Mouse (Mus musculus) midbrain, embryonic 15.5 days (tissue): ENCODE data around the gene Cfap44. TPM values are rescaled to one million over a fixed set of nuclear protein-coding genes. Genes with fewer than 3 reads are reported as not detected.
"Not testable (repeated sequence)": the region's sequence is repeated elsewhere in the genome, so short reads cannot be mapped to it uniquely, and the experiment has no call there.

Source experiments
- ATAC-seq: fragments of 200-750 bp; cut with Nextera tagmentation; replicated peaks from 2 replicates; pipeline ENCODE4 v1.8.0; 2017; ENCODE audit warnings: moderate TSS enrichment
- H3K27ac ChIP-seq: fragments of 300-500 bp; sonication (generic); 2 replicates; pipeline ENCODE4 v1.5.1; 2015; ENCODE audit warnings: mild to moderate bottlenecking, inconsistent platforms
- H3K27me3 ChIP-seq: fragments of 300-500 bp; sonication (generic); replicated peaks from 2 replicates; pipeline ENCODE4 v1.6.1; 2015; ENCODE audit warnings: inconsistent platforms
- H3K36me3 ChIP-seq: fragments of 300-500 bp; sonication (generic); replicated peaks from 2 replicates; pipeline ENCODE4 v1.6.1; 2015; ENCODE audit warnings: inconsistent platforms
- H3K4me1 ChIP-seq: fragments of 300-500 bp; sonication (generic); 2 replicates; pipeline ENCODE4 v1.6.1; 2015; ENCODE audit warnings: inconsistent platforms
- H3K4me2 ChIP-seq: fragments of 300-500 bp; sonication (generic); 2 replicates; pipeline ENCODE4 v1.6.1; 2015; ENCODE audit warnings: inconsistent platforms, mild to moderate bottlenecking, moderate library complexity
- H3K4me3 ChIP-seq: fragments of 300-500 bp; sonication (generic); 2 replicates; pipeline ENCODE4 v1.5.1; 2015; ENCODE audit warnings: mild to moderate bottlenecking, inconsistent platforms
- H3K9ac ChIP-seq: fragments of 300-500 bp; sonication (generic); 2 replicates; pipeline ENCODE4 v1.6.1; 2015; ENCODE audit warnings: mild to moderate bottlenecking, inconsistent platforms
- H3K9me3 ChIP-seq: fragments of 300-500 bp; sonication (generic); 2 replicates; pipeline ENCODE4 v1.6.1; 2016; ENCODE audit warnings: inconsistent platforms
- WGBS: fragments of 180-500 bp; shearing (Covaris S2); methylation state at CpG from one replicate; pipeline ENCODE4 v1.1.7; 2015; ENCODE audit warnings: mixed read lengths; 5-methylcytosine and 5-hydroxymethylcytosine counted together
- polyA plus RNA-seq: library from polyadenylated mRNA; unstranded; fragments of >200 nt; fragmentation: Nextera tagmentation; extraction: Ambion mirVana; gene quantifications from 2 replicates; pipeline ENCODE4 v1.2.1, GENCODE M21; 2015

Cfap44 gene
- polyA plus RNA-seq, 1 experiment from 2014 or later, result 6.3 TPM

DNA sequence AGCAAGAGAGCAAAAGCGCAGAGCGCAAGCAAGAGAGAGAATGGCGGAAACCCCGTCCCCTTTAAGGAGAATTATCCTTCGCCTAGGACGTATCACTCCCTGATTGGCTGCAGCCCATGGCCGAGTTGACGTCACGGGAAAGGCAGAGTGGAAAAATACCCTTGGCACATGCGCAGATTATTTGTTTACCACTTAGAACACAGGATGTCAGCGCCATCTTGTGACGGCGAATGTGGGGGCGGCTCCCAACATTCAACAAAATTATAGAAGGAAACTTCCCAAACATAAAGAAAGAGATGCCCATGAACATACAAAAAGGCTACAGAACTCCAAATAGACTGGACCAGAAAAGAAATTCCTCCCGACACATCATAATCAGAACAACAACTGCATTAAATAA is 47.3 kb downstream of the Cfap44 start:
- H3K9ac ChIP-seq, H3K4me3 ChIP-seq, H3K4me2 ChIP-seq, H3K36me3 ChIP-seq, H3K27me3 ChIP-seq, H3K27ac ChIP-seq, H3K9me3 ChIP-seq, H3K4me1 ChIP-seq, ATAC-seq: not testable (repeated sequence)
- 95% methylated on average over 15 of the region's 15 CpGs for WGBS

DNA sequence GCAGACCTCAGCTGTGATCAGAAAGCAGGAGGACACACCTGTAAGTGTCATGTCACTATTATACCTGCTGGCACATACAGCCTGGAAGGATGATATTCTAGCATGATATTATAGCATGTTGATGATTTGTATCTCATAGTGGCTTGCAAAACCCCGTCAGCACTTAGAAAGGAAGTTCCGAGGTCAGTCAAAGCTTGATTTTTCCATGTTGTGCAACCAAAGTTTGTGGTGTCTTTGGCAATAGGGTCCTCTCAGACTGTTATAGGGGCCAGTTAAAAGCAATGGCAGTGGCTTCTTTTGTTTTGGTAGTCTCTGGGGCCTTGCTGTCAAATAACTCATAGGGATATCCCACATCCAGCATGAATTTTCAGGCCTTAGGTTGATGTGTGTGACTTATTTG is 63.3 kb downstream of the Cfap44 start:
- Histone ChIP-seq H3K9ac (no peak overlapping the region), H3K27ac (no peak overlapping the region), H3K4me2 (no peak overlapping the region), H3K9me3 (no peaks in the 10 kb centered on the region), H3K4me1 (no peaks in the 10 kb centered on the region), H3K27me3 (no peaks in the 10 kb centered on the region), H3K36me3 (no peaks in the 10 kb centered on the region), H3K4me3 (no peak overlapping the region)
- 92% methylated on average over 2 of the region's 2 CpGs for WGBS
- no peak for ATAC-seq

DNA sequence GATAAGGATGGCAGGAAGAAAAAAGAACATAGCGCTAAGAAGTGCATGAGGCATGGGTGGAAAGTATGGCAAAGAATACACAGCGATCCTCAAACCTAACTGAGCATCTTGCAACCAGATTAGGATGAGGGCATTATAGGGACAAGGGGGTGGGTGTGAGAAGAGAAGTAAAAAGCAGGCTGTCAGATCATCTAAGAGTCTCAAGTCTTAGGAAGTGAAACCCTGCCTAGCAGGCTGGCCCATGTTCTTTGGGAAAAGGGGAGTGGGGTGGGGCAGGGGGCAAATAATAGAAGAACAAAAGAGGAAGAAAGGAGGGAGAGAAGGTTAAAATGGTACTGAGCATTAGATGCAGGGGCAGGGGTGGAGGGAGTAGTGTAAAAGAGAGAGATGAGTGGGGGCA is 64.2 kb downstream of the Cfap44 start:
- ATAC-seq, result no peak
- WGBS, result 97% methylated on average over 2 of the region's 2 CpGs
- H3K36me3 ChIP-seq, result no peaks in the 10 kb centered on the region
- H3K9ac ChIP-seq, result no peak overlapping the region
- no peak overlapping the region for H3K4me3 ChIP-seq
- no peaks in the 10 kb centered on the region for H3K9me3 ChIP-seq
- no peaks in the 10 kb centered on the region for H3K4me1 ChIP-seq
- no peak overlapping the region for H3K27ac ChIP-seq
- H3K4me2 ChIP-seq, result no peak overlapping the region
- no peaks in the 10 kb centered on the region for H3K27me3 ChIP-seq

DNA sequence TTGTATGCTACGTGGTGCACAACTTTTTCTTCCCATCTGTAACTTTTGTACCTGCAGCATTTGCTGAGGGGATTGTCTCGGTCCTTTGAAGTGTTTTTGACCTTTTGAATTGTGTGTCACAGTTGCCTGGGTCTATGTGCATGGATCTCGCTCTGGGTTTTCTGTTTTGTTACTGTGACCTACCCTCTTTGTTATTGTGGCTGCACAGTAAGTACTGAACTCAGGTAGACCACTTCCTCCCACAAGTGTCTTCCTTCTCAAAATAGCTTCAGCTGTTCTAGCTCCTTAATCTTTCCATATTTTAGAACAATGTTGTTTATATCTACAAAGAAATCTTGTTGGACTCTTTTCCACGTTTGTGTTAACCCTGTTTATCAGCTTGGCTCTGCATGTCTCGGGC is 66.3 kb downstream of the Cfap44 start:
- Histone ChIP-seq H3K27me3 (no peaks in the 10 kb centered on the region), H3K9me3 (no peaks in the 10 kb centered on the region), H3K4me2 (no peak overlapping the region), H3K36me3 (no peaks in the 10 kb centered on the region), H3K4me3 (no peak overlapping the region), H3K9ac (no peak overlapping the region), H3K4me1 (no peaks in the 10 kb centered on the region), H3K27ac (no peak overlapping the region)
- ATAC-seq, result no peak
- WGBS, result 81% methylated on average over 5 of the region's 5 CpGs

DNA sequence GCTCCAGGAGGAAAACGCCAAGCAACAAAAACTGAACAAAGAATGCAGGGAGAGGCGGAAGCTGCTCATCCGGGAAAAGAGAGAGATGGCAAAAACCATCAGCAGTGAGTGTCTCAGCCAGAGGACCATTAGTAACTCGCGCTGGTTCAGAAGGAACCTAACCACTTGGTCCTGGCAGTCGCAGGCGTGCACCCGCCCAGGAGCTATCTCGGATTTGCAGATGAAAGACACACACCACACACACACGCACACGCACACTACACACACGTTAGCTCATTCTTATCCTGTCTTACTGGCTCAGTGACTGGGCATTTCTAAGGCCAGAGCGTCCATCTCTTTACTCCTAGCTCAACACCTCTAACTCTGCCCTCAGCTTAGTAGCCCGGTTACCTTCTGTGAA is 80.7 kb downstream of the Cfap44 start:
- H3K4me3 ChIP-seq, result no peak overlapping the region
- no peak overlapping the region for H3K4me2 ChIP-seq
- no peak for ATAC-seq
- no peak overlapping the region for H3K9ac ChIP-seq
- H3K27me3 ChIP-seq, result no peaks in the 10 kb centered on the region
- H3K27ac ChIP-seq, result no peak overlapping the region
- no peaks in the 10 kb centered on the region for H3K4me1 ChIP-seq
- 92% methylated on average over 14 of the region's 14 CpGs for WGBS
- H3K36me3 ChIP-seq, result no peaks in the 10 kb centered on the region
- H3K9me3 ChIP-seq, result no peaks in the 10 kb centered on the region

DNA sequence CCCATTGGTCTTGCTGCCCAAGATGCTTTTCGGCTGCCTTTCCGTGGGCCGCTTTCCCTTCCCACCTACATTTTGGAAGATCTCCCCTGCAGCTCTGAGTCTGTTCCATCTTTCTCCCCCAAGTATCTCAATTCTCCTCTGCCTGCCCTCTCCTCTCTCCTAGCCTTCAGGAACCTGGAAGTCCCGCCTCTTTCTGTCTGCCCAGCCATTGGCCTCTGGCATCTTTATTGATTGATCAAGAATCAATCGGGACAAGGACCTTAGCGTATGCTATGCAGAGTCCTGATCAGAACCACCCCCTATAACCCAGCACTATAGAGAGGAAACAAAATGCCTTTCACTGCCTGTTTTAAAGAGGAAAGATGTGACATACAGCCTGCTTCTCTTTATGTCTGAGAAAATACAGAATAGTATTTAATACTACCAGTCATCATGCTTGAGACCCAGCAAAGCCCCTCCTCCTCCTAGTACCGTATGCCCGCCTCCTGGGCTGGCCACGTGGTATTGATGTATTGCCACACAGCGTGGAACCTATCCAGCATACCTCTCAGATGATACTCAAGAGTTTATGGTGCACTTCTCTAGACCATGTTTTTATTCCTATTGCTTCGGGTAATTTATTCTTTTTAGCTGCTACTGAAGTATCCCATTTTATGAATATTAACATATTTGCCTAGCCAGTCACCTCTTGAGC is 81.2 kb downstream of the Cfap44 start:
- H3K27me3 ChIP-seq, result no peaks in the 10 kb centered on the region
- H3K27ac ChIP-seq, result no peak overlapping the region
- no peaks in the 10 kb centered on the region for H3K36me3 ChIP-seq
- no peak overlapping the region for H3K4me3 ChIP-seq
- no peaks in the 10 kb centered on the region for H3K9me3 ChIP-seq
- H3K4me1 ChIP-seq, result no peaks in the 10 kb centered on the region
- no peak overlapping the region for H3K9ac ChIP-seq
- WGBS, result 92% methylated on average over 11 of the region's 11 CpGs
- ATAC-seq, result no peak
- H3K4me2 ChIP-seq, result no peak overlapping the region

DNA sequence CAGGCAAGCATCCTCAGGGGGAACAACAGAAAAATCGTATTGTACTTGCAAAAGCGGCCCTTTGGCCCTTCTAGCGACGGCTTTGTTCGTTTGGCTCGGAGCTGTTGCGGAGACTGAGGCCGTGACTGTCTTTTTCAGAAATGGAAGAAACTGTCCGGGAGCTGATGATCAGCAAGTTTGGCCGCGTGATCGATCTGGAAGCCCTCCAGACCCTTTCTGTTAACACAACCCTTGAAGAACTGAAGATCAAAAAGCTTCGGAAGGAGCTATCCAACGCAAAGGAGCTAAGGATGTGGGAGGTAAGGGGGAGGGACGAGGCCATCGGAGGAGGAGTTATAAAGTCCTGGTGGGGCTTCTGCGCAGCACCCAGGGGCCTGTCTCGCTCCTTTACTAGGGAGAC is 84.2 kb downstream of the Cfap44 start:
- WGBS, result 51% methylated on average over 18 of the region's 18 CpGs
- no peak for ATAC-seq
- peak overlapping the region; percentile 4; the same call in 1 of the 2 replicates for H3K4me2 ChIP-seq

DNA sequence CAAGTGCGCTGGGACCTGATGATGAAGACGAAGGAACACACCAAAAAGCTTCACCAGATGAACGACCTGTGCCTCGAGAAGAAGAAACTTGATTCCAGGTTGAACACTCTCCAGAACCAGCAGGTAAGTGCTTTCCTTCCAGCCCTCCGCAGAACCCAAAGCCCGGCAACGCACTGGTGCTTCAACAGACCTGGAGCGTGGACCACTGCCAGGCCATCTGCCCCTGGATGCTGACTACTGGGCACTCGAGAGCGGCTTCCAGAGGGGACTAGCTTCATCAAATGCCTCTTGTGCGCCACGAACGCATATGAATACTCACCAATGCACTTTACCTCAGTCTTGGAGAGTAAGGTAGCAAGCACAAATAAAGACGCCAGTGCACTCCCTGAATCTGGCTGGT is 85.3 kb downstream of the Cfap44 start:
- no peak overlapping the region for H3K9ac ChIP-seq
- H3K4me1 ChIP-seq, result peaks cover 11% of the 10 kb centered on the region
- no peak for ATAC-seq
- H3K4me2 ChIP-seq, result no peak overlapping the region
- no peaks in the 10 kb centered on the region for H3K27me3 ChIP-seq
- no peaks in the 10 kb centered on the region for H3K36me3 ChIP-seq
- H3K4me3 ChIP-seq, result no peak overlapping the region
- H3K27ac ChIP-seq, result no peak overlapping the region
- WGBS, result 90% methylated on average over 14 of the region's 14 CpGs
- no peaks in the 10 kb centered on the region for H3K9me3 ChIP-seq

More for the DNA sequence above, 84.2 kb downstream of the Cfap44 start:
- peaks cover 11% of the 10 kb centered on the region for H3K4me1 ChIP-seq
- no peak overlapping the region for H3K27ac ChIP-seq
- H3K27me3 ChIP-seq, result no peaks in the 10 kb centered on the region
- no peaks in the 10 kb centered on the region for H3K36me3 ChIP-seq
- no peaks in the 10 kb centered on the region for H3K9me3 ChIP-seq
- H3K9ac ChIP-seq, result no peak overlapping the region
- H3K4me3 ChIP-seq, result no peak overlapping the region

DNA sequence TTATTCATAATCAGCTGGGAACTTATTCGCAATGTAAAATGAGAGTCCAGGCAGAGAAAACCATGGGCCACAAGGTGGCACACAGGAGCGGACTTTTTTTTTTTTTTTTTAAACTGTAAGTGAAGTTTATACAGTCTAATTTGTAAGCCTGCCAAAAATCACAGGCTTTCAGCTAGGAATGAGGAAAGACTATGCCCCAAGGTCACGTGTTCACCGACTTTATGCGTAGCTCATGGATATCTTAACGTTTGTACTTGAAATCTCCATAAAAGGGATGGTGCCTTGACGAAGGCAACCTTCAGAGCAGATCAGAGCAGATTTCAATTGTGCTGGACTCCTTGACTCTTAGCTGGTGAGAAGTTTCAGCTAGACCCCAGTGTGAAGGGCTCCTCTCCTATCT is 86.0 kb downstream of the Cfap44 start:
- no peak for ATAC-seq
- Histone ChIP-seq H3K27ac (no peak overlapping the region), H3K4me3 (no peak overlapping the region)

DNA sequence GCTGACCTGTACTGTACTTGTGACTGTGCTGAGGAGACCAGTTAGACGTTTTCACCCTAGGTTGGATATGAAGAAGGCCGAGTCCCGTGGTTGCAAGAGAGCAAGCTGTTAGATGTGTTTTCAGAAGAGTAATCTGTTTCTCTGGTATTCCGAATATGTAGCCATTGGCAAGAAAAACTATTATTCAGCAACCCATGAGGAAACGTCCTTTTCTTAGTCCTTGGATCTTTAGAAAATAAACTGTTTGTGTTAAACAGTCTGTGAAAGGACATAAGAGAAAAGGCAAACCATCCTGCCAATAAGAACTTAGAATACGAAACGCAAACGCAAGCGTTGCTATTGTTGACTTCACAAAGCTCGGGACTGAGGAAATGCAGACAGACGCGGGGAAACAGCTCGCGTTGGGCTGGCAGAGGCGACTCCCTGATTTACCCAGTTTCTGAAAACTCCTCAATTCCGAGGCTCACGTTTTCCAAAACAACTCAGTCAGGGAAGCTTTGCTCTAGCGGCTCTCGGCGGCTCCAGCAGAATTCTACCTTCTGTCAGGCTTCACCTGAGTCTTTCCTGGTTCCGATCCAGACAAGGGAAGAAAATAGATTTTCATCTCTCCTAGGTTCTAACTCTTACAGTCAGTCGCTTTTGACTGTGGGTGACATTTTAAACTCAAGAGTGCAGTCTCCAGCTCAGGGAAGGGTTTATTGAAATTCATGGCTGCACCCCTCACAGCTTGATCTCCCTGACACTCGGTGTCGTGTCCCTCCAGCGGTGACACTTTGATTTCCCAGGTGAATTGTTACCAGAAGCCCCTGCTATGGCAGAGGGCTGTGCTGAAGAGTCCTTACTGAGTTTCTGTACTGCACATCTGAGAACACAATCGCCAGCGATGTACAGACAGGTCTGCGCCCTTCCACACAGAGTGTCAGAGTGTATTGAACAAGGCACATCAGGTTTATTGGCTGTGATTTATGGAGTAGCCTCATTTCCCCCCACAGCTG is 87.3 kb downstream of the Cfap44 start:
- H3K9me3 ChIP-seq, result no peaks in the 10 kb centered on the region
- peaks cover 11% of the 10 kb centered on the region for H3K4me1 ChIP-seq
- H3K27me3 ChIP-seq, result no peaks in the 10 kb centered on the region
- no peaks in the 10 kb centered on the region for H3K36me3 ChIP-seq
- no peak; the same call in 1 of the 2 replicates for ATAC-seq
- no peak overlapping the region for H3K4me2 ChIP-seq
- H3K4me3 ChIP-seq, result no peak overlapping the region
- H3K9ac ChIP-seq, result no peak overlapping the region
- WGBS, result 41% methylated on average over 28 of the region's 28 CpGs
- H3K27ac ChIP-seq, result peak overlapping the region; percentile 22; the same call in 1 of the 2 replicates

More for the DNA sequence above, 86.0 kb downstream of the Cfap44 start:
- no peak overlapping the region for H3K4me2 ChIP-seq
- peaks cover 11% of the 10 kb centered on the region for H3K4me1 ChIP-seq
- H3K9me3 ChIP-seq, result no peaks in the 10 kb centered on the region
- 72% methylated on average over 7 of the region's 7 CpGs for WGBS
- H3K9ac ChIP-seq, result no peak overlapping the region
- no peaks in the 10 kb centered on the region for H3K36me3 ChIP-seq
- no peaks in the 10 kb centered on the region for H3K27me3 ChIP-seq

DNA sequence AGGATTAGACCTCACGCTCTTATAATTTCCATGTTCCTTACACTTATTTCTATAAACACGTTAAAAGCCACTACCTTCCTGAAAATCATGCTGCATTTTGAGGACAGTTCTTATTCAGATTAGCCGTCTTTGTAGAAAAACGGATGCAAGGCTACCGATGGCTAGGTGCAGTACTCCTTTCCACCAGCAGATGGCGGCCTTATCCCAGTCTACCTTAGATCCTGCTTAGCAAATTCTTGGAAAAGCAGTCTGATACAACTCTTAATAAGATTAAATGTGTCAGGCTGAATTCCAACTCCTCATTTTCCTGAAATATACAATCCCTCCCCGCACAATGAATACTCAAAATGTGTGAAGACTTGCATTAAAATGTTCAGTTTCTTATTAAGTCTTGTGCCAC is 89.5 kb downstream of the Cfap44 start:
- Histone ChIP-seq H3K9me3 (no peaks in the 10 kb centered on the region), H3K4me1 (peaks cover 11% of the 10 kb centered on the region), H3K9ac (no peak overlapping the region), H3K27ac (no peak overlapping the region), H3K36me3 (0 out of 2 replicates have a peak, but pooled peaks cover under 1% of the 10 kb centered on the region), H3K4me2 (no peak overlapping the region), H3K4me3 (no peak overlapping the region), H3K27me3 (no peaks in the 10 kb centered on the region)
- 7% methylated on average over 7 of the region's 7 CpGs for WGBS
- ATAC-seq, result peak; percentile 25; the same call in 1 of the 2 replicates

DNA sequence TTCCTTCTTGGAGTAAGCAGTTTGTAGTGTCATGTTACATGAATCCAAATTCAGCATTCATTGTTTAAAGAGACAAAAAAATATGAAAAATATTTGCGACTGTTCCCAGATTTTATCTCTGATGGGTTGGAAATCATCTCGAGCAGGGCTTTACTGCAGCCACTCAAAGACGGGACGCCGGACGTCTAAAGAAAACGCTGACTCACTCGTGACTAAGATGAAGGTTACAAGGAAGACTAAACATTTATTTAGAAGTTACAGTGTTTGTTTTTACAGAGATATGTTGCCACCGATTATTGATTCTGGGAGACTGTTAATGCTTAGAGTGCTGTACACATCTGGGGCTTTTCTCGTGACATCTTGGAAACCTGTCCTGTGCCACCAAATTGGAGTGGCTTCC is 90.2 kb downstream of the Cfap44 start:
- H3K4me2 ChIP-seq, result no peak overlapping the region
- H3K36me3 ChIP-seq, result 0 out of 2 replicates have a peak, but pooled peaks cover 2% of the 10 kb centered on the region
- H3K4me1 ChIP-seq, result peaks cover 11% of the 10 kb centered on the region
- H3K9ac ChIP-seq, result no peak overlapping the region
- no peaks in the 10 kb centered on the region for H3K9me3 ChIP-seq
- 84% methylated on average over 10 of the region's 10 CpGs for WGBS
- ATAC-seq, result no peak
- H3K27ac ChIP-seq, result no peak overlapping the region
- no peaks in the 10 kb centered on the region for H3K27me3 ChIP-seq
- H3K4me3 ChIP-seq, result no peak overlapping the region
